Mouse (Mus musculus) thymus, postnatal 4 days (tissue): ENCODE data around the gene Lrmp.

Experiments
- DNase-seq: peaks from one replicate; pipeline ENCODE4 v3.0.0; 2021

Lrmp gene

GRCm38 (mm10) chr6:145139776-145140475 lies 24.5 kb downstream of the Lrmp start:
- DNase-seq: no peak

GRCm38 (mm10) chr6:145140706-145141105 lies 25.3 kb downstream of the Lrmp start:
- DNase-seq: no peak

DNA sequence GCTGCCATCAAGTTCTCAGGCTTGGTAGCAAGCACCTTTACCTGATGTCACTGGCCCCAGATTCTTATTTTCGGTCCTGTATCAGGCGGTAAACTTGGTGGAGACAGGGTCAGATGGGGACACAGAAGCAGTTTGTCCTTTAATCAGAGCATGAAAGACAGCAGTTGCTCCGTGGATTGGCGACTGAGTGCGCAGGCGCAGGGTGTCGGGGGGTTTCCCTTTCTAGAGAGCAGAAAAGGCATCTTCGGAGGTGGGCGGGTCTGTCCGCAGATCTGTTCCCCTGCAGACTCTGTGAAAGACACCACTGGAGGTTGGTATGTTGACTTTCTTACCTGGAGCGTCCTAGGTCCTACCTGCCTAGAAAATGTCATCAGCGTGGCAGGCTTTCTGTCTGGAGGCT lies 26.4 kb downstream of the Lrmp start:
- DNase-seq: no peak

- DNase-seq: no peak
Measured at GRCm38 (mm10) chr6:145145173-145145572, 29.7 kb downstream of the Lrmp start.

GRCm38 (mm10) chr6:145147716-145148115 lies 32.3 kb downstream of the Lrmp start:
- DNase-seq: no peak

- no peak for DNase-seq
Measured at GRCm38 (mm10) chr6:145149054-145149453, 33.6 kb downstream of the Lrmp start.

GRCm38 (mm10) chr6:145158619-145159018 lies 43.2 kb downstream of the Lrmp start:
- DNase-seq: peak; percentile 31

DNA sequence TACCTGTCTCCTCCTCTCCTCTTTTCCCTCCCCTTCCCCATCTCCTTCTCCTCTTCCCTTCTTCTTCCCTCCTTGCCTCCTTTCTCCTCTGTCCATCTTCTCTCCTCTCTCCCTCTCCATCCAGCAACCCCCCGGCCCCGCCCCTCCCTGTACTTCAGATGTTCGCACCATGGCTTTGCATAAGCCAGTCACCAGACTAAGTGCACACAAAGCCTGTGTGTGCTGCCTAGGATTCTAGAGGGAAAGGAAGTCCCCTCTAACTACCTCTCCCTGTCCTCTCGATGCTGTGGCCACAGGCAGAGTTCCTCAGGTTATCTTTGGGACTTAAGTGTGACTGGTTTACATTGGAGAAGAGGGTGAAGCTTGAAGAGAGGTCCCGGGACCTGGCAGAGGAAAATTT lies 45.1 kb downstream of the Lrmp start:
- DNase-seq: no peak

DNA sequence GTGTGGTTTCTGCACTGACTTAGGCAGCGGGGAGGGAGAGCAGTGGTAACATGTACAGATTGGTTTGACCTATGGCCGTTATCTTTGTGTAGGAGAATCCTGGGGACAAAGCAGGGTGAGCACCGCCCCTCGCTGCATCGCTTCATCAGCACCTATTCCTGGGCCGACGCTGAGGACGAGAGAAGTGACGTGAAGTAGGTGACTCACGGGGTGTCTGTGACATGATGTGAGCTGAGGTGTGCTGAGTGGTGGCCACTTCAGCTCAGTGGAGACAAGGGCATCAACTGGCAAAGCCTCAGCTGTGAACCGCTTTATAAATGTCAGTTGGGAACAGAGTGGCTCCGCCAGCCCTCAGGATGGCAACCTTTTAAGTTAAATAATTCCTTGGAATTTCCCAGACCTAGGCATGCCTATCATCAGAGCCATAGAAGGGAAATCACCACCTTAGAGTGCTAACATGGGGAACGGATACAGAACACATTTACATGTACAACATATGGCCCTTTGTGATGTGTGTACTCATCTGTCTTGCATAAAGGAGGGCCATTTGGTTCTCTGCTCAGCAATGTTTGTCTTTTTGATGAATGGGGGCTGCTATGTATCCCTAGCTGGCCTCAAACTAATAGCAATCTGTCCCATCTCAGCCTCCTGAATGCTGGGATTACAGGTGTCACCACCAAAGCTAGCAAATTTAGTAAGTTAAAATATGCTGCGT lies 56.6 kb downstream of the Lrmp start:
- DNase-seq: no peak

DNA sequence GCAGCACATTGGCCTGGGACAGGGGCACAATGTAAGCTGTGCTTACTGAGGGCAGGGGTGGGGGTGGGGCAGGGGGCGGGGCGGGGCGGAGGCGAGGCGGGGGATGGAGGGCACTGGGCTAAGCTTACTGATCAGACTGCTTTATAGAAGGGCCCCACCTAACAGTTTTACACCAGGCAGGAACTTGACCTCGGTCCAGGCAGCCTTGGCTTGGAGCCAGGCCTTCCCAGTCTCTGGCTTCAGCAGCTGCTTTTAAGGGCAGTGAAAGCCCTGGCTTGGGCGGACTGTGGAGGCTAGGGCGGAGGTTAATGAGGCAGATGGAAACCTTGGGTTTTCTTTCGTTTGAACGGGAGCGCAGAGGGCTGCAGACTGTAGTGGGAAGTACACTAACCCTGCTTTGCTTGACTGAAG lies 58.3 kb downstream of the Lrmp start:
- no peak for DNase-seq

- no peak for DNase-seq
Measured at GRCm38 (mm10) chr6:145175571-145175981, 60.1 kb downstream of the Lrmp start.

GRCm38 (mm10) chr6:145176474-145176873 lies 61.0 kb downstream of the Lrmp start:
- no peak for DNase-seq

DNA sequence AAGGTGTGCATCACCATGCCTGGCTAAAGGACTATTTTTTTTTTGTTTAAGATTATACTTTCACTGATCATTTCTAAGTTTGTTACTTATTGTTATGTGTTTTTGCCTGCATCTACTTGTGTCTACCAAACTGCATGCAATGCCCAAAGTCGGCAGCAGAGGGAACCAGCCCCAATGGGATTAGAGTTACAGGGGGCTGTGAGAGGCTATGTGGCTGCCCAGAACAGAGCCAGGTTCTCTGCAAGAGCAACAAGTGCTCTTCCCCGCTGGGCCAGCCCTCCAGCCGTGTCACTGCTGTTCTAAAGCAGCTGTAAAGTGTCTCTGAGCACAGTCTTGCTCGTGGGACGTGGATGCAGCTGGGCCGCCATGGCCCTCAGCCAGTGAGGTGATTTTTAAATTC lies 64.2 kb downstream of the Lrmp start:
- peak; percentile 92 for DNase-seq

DNA sequence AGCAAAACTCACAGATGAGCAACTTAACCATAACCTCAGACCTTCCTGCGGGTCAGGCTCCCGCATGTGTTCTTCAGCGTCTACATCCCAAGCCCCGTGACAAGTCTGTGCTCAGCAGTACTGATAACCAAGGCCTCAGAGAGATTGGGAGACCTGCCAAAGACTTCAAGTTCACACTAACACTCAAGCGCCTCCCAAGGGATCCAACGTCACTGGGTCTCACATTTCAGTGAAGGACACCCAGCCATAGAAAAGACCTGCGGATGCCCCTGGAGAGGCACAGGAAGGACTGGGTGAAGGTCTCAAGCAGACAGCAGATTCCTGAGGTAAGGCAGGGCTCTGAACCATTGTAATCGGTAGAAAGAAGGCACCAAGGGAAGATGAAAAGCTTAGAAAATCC lies 66.6 kb downstream of the Lrmp start:
- no peak for DNase-seq

- DNase-seq: no peak
Measured at GRCm38 (mm10) chr6:145186096-145186495, 70.6 kb downstream of the Lrmp start.

DNA sequence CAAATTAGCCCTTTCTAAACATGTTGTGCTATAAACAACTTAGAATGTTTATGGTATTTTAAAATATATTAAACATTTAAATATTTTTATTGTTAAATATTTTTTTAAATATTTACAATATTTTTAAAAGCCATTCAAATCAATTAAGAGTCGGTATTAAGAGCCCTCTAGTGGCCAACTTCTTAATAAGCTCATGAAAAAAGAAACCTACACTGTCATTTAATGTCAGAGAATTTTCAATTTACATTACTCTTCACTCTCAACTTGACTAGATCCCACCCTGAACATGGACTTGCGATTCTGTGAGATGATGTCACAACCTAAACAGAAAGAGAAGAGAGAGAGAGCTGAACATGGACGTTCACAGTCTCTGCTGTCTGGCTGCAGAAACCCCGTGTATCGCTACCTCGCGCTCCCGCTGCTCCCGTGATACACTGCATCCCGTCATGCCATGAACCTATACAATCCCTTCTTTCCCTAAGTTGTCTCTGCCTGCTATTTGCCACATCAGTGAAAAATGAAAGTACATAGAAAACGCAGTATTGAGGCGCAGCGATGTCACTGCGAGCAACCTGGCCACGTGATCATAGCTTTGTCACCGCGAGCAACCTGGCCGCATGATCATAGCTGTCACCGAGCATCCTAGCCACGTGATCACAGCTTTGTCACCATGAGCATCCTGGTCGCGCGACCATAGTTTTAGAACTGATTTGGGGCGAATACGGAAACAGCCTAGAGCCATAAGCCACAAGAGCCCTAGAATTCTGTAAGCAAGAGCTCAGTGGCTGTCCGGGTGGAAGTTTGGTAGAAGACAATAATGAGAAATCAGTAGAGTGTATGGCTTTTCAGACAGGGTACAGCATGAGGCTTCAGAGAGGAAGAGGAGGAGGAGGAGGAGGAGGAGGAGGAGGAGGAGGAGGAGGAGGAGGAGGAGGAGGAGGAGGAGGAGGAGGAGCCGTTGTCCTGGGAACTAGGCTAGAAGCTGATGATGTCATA lies 71.9 kb downstream of the Lrmp start:
- peak; percentile 57 for DNase-seq

- DNase-seq: no peak
Measured at GRCm38 (mm10) chr6:145193038-145193437, 77.6 kb downstream of the Lrmp start.

- DNase-seq: peak; percentile 69
Measured at GRCm38 (mm10) chr6:145193446-145193845, 78.0 kb downstream of the Lrmp start.

DNA sequence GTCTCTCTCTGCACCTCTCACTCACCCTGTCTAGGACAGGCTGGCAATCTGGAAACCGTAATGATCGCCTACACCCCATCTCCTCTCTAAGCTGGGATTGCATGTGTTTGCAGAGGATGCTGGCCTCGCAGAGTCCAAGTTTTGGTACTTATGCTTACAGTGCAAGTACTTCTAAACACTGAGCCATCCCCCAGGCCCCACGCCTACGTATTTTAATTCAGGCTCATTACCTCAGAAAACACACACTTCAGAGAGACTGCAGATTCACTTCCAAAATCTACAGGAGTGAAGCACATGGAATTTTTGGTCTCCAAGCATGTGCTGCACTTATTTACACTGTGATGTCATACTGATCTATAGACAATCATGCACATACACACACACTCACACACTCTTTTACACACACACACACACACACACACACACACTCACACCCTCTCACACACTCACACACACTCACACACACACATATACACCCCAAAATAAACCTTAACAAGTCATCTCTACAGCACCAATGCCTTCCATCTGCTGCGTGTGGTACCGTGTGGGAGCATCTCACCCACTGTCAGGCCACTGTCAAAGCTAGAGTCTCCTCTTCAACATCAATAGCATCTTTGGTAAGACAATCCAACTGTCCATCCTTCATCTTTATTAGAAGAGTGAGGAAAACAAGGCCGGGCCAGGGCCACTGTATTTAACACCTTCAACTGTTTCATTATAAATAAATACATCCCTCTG lies 82.7 kb downstream of the Lrmp start:
- DNase-seq: no peak

DNA sequence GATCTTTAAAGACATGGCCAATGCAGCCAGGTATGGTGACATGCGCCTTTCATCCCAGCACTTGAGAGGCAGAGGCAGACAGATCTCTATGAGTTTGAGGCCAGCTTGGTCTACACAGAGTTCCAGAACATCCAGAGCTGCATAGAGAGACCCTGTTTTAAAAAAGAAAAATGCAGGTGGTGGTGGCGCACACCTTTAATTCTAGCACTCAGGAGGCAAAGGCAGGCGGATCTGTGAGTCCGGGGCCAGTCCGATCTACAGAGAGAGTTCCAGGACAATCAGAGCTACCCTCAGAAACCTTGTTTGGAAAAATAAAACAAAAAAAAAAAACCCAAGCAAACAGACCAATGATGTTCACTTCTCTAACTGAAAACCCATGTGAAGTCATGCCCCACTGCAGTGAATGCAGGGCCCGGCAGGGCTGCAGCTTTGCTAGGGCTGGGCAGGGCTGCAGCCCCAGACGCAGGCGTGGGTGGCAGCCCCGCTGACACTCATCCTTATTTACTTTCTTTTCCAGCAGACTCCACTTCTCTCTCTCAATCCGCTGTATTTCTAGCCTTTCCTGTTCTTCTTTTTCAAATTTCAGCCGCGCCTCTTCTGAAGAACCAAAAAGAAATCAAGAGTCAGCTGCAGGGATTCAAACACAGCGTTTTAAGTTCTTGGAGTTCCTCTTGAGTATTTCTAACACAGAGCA lies 87.1 kb downstream of the Lrmp start:
- no peak for DNase-seq

DNA sequence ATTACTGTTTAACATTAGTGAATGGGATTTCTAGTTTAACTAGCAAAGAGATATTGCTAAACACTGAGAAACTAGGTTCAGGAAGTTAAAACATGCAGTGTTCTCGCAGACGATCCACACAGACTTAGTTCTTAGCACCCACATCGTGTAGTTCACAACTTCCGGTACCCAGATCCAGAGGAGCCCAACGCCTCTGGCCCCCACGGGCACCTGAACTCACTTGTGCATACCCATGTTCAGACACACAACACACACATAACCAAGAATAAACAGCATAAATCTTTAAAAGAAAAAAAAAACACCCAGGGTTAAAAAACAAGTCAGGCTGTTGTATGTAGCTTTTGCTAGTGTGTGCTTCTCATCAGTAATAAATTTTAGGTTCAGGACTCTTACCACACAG lies 89.0 kb downstream of the Lrmp start:
- DNase-seq: no peak

DNA sequence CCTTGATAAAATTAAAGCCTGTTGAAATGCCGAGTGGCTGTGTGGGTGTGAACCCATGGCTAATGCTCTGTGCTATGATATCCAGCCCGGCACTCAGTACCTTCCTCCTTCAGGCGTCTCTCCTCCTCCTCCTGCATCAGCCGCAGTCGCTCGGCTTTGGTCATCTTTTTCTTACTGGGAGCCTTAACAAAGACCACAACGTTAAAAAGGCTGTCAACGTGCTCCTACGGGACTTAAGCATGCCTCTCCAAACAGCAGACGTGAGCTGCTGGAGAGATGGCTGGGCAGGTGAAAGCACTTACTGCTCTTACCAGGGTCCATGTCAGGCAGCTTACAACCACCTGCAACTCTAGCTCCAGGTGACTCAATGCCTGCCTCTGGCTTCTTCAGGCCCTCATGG lies 89.7 kb downstream of the Lrmp start:
- DNase-seq: no peak
